Mouse (Mus musculus): Measurements from ENCODE around the gene Tspyl4. TPM values are rescaled to one million over a fixed set of nuclear protein-coding genes. Genes with fewer than 3 reads are reported as not detected.
"Not testable (repeated sequence)": the region's sequence is repeated elsewhere in the genome, so short reads cannot be mapped to it uniquely, and the experiment has no call there.

Gene Tspyl4
- 7.2 and 13.0 TPM in 2 replicates for polyA plus RNA-seq (2012; rRNA removed)

DNA sequence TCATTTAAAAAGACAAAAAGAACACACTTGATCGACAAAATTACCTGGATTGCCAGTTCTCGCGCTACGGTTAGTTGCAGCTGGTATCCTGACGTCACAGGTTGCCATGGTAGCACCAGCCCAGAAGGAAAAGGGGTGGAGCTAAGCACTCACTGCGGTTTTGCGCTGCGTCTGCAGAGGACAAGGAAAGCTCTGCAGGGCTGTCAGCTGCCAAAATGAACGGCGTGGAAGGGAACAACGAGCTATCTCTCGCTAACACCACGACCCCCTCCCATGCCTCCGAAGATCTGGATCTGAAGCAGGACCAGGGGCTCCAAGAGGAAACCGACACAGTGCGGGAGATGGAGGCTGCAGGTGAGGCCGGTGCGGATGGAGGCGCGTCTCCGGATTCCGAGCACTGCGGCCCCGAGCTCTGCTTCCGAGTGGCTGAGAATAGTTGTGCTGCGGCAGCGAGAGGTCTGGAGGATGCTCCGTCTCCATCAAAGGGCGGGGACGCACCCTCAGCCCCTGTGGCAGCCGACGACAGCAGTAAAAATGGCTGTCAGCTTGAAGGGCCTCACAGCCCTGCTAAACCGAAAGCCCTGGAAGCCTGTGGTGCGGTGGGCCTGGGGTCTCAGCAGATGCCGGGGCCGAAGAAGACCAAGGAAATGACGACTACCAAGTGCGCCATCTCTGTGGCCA is at the start of gene Tspyl4:
Tspyl4 (plus strand) TSS at position 144 of the 681 bp plus-strand sequence.
- H3K4me3 ChIP-seq (replicated peaks; ENCODE audit: extremely low read depth, low read depth, low read length) = peak within 1 kb of the TSS; percentile 68
- peak; percentile 82; the same call in 1 of the 2 replicates for TF ChIP-seq POLR2A (IDR thresholded peaks at IDR 0.05; ENCODE audit: borderline replicate concordance, extremely low read depth, low read depth, low read length)
- TF ChIP-seq CTCF (IDR thresholded peaks at IDR 0.05; ENCODE audit: insufficient read depth, low read length) = no peak
- peaks cover 3% of the 10 kb centered on the region; the same call in 1 of the 2 replicates for H3K4me1 ChIP-seq (ENCODE audit: control insufficient read depth, insufficient read depth, low read length)
- 2% methylated on average over 38 of the region's 38 CpGs for WGBS
- peak; percentile 89 for DNase-seq

DNA sequence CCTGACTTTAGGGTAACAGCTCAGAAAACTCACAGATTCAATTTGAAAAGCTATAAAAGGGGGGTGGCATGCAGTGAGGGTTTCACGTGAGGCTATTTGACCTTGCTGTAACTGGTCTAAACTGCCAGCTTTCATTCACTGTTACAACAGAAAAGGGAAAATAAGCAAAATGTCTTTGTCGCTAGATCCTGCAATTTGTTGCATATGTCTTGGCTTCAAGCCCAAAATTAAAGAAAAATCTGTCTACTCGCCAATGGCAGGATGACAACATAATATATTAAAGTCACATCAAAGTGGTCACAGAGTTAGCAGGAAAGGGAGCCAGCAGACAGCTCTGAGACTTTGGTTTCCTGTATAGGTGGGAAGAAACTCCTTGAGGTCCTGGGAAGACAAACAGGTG is 49.5 kb upstream of the Tspyl4 start:
- Histone ChIP-seq H3K4me3 (replicated peaks; ENCODE audit: extremely low read depth, low read depth, low read length) (no peak overlapping the region), H3K4me1 (ENCODE audit: control insufficient read depth, insufficient read depth, low read length) (peaks cover 6% of the 10 kb centered on the region)
- 31% methylated on average over 3 of the region's 3 CpGs for WGBS
- DNase-seq = no peak
- TF ChIP-seq CTCF (IDR thresholded peaks at IDR 0.05; ENCODE audit: insufficient read depth, low read length) (no peak), POLR2A (IDR thresholded peaks at IDR 0.05; ENCODE audit: borderline replicate concordance, extremely low read depth, low read depth, low read length) (no peak)

DNA sequence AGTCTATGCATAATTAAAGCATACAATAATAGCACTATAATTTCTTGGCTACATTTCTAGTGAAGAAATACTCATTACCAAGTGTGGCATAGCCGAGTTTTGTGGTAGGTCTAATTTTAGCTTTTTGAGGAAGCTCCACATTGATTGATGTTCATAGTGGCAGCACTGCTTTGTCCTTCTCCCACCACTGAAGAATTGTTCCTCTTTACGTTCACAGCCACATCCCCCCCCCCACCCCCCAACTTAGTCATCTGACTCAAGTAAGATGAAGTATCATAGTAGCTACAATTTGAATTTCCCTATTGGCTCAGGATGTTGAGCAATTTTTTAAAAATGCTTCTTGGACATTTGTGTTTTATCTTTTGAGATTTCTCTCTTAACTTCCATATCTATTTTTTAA is 47.6 kb upstream of the Tspyl4 start:
- DNase-seq = no peak
- 34% methylated on average over 2 of the region's 2 CpGs for WGBS
- TF ChIP-seq CTCF (IDR thresholded peaks at IDR 0.05; ENCODE audit: insufficient read depth, low read length) (no peak), POLR2A (IDR thresholded peaks at IDR 0.05; ENCODE audit: borderline replicate concordance, extremely low read depth, low read depth, low read length) (no peak)
- Histone ChIP-seq H3K4me3 (replicated peaks; ENCODE audit: extremely low read depth, low read depth, low read length) (no peak overlapping the region), H3K4me1 (ENCODE audit: control insufficient read depth, insufficient read depth, low read length) (peaks cover 6% of the 10 kb centered on the region)

DNA sequence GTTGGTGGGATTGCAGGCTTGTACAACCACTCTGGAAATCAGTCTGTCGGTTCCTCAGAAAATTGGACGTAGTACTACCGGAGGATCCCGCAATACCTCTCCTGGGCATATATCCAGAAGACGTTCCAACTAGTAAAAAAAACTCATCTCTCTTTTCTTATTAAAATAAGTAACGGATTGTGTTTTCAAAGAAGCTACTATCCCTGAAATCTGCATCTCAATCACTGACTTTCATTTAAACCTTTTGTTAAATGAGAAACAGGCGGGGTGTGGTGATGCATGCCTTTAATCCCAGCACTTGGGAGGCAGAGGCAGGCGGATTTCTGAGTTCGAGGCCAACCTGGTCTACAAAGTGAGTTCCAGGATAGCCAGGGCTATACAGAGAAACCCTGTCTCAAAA is 44.4 kb upstream of the Tspyl4 start:
- not testable (repeated sequence) for DNase-seq
- 90% methylated on average over 9 of the region's 9 CpGs for WGBS

DNA sequence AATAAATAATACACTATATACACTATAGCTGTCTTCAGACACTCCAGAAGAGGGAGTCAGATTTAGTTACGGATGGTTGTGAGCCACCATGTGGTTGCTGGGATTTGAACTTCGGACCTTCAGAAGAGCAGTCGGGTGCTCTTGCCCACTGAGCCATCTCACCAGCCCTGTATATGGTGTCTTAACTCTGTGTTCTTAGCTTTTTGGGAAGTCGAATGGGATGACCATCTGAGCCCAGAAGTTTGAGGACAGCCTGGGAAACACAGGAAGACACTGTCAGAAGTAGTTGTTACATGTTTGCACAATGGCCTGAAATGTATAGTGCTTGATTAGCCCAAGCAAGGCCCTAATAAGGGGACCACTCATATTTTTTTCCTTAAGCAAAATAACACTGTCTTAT is 32.1 kb upstream of the Tspyl4 start:
- WGBS = 91% methylated on average over 4 of the region's 4 CpGs
- no peaks in the 10 kb centered on the region for H3K4me1 ChIP-seq (ENCODE audit: control insufficient read depth, insufficient read depth, low read length)
- no peak overlapping the region for H3K4me3 ChIP-seq (replicated peaks; ENCODE audit: extremely low read depth, low read depth, low read length)
- no peak for DNase-seq
- TF ChIP-seq CTCF (IDR thresholded peaks at IDR 0.05; ENCODE audit: insufficient read depth, low read length) (no peak), POLR2A (IDR thresholded peaks at IDR 0.05; ENCODE audit: borderline replicate concordance, extremely low read depth, low read depth, low read length) (no peak)

More for the DNA sequence above, 44.4 kb upstream of the Tspyl4 start:
- not testable (repeated sequence) for H3K4me3 ChIP-seq (replicated peaks; ENCODE audit: extremely low read depth, low read depth, low read length); H3K4me1 ChIP-seq (ENCODE audit: control insufficient read depth, insufficient read depth, low read length)

DNA sequence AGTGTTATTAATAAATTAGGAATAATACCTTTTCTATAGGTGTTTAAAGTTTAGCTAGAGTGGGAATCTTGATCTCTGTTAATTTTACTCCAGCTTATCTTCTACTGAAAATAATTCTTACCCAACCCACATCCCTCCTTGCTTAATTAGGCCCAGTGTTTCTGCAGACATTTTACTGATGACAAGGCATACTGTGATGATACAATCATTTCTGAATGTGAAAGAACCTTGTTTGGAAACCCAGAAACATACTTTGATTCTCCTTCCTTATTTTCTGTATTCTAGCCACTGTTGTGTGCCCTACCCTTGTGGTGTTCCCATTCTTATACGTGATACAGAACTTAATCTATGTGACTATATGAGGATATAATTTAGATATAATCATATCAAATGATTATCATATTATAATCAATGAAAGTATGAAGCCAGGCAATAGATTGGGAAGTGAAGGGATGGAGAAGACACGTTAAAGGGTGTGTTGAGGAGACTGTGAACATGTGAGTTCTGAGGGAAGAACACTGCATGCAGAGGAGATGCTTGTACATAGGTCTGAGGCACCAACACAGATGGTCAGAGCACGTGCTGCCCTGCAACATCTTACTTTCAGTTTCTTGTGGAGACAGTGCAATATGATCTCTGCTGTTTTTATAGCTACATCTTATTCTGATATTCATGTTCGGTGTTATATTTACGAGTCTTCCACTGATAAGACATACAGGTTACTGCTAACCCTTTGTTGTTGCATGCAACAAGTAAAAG is 29.8 kb upstream of the Tspyl4 start:
- Histone ChIP-seq H3K4me3 (replicated peaks; ENCODE audit: extremely low read depth, low read depth, low read length) (no peak overlapping the region), H3K4me1 (ENCODE audit: control insufficient read depth, insufficient read depth, low read length) (no peaks in the 10 kb centered on the region; the same call in 1 of the 2 replicates)
- no peak for DNase-seq
- WGBS = 66% methylated on average over 5 of the region's 5 CpGs
- no peak for TF ChIP-seq POLR2A (IDR thresholded peaks at IDR 0.05; ENCODE audit: borderline replicate concordance, extremely low read depth, low read depth, low read length)
- TF ChIP-seq CTCF (IDR thresholded peaks at IDR 0.05; ENCODE audit: insufficient read depth, low read length) = no peak

DNA sequence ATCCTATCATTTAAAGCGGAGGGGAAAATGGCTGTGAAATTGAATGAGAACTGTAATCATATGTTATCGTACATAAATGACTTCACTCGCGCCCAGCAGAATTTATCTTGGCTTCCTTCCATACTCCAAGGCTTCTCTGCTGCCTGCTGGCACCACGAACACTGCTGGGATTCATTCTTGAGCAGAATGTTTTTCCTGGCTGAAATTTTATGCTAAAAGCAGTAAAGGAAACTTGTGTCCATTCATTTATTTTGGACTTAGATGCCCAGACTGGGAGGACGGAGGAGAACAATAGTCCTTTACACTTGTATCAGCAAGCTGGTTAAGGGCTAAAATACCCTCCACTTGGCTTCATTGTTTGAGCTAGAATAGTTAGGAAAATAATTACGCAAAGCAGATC is 25.6 kb upstream of the Tspyl4 start:
- WGBS = 18% methylated on average over 7 of the region's 7 CpGs
- no peak for DNase-seq
- Histone ChIP-seq H3K4me3 (replicated peaks; ENCODE audit: extremely low read depth, low read depth, low read length) (no peak overlapping the region), H3K4me1 (ENCODE audit: control insufficient read depth, insufficient read depth, low read length) (no peaks in the 10 kb centered on the region; the same call in 1 of the 2 replicates)
- TF ChIP-seq POLR2A (IDR thresholded peaks at IDR 0.05; ENCODE audit: borderline replicate concordance, extremely low read depth, low read depth, low read length) (no peak), CTCF (IDR thresholded peaks at IDR 0.05; ENCODE audit: insufficient read depth, low read length) (no peak)

DNA sequence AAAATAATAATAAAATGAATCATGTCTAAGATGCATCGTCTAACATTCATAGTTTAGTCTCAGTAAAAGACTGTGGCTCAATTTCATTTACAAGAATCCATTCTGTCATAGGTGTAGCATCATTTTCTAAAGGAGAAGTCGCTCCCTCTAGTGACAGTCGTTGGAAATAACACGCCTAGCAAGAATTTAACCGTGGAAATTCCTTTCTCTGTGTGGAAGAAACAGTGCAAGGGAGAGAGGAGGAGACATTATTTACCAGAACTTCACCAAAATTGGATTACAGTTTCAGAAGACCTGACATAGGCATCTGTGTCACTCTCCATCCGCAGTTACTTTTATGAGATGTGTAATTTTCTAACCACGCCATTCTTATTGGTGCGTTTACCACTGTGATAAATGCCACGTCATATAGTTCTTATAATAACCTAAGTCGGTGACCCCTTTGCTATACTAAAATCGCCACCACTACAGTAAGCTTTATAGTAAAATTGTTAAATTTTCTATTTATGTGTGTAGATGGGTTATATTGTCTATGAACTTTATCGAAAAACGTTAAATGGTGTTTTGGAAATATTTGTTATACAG is 16.6 kb upstream of the Tspyl4 start:
- TF ChIP-seq POLR2A (IDR thresholded peaks at IDR 0.05; ENCODE audit: borderline replicate concordance, extremely low read depth, low read depth, low read length) (no peak), CTCF (IDR thresholded peaks at IDR 0.05; ENCODE audit: insufficient read depth, low read length) (peak; percentile 22; the same call in 1 of the 2 replicates)
- peak overlapping the region; percentile 60 for H3K4me3 ChIP-seq (replicated peaks; ENCODE audit: extremely low read depth, low read depth, low read length)
- DNase-seq = no peak
- H3K4me1 ChIP-seq (ENCODE audit: control insufficient read depth, insufficient read depth, low read length) = peaks cover 8% of the 10 kb centered on the region
- WGBS = 18% methylated on average over 13 of the region's 13 CpGs

DNA sequence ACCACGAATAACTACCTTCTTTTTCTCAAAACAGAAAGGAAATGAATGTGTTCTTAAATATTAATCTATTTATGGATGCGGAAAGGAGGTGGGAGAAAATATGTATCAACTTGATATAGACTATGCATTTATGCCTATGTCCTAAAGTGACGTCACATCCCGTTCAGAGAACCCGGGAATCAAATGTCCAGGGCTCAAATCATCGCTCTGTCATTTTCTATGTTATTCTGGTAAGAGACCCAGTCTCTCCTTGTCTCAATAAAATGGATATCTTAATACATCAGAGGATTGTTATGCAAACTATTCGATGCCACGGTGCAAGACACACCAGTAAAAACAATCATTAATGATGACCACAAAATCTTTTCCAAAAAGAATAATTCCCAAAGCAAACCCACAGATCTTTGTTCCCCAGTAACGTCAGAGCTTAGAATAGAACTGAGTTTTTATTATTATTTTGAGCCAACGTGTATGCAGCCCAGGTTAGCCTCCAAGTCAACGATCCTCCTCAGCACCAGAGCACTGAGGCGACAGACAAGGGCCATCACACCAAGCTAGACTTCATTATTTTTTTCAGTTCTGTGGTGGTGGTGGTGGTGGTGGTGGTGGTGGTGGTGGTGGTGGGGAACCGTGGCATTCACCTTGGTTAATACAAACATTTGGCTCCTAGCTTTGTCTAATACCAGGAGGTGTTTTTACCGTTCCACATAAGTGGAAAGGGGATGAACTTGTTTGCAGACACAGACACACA is 15.9 kb upstream of the Tspyl4 start:
- Histone ChIP-seq H3K4me3 (replicated peaks; ENCODE audit: extremely low read depth, low read depth, low read length) (peak overlapping the region; percentile 82), H3K4me1 (ENCODE audit: control insufficient read depth, insufficient read depth, low read length) (peaks cover 8% of the 10 kb centered on the region)
- no peak for DNase-seq
- TF ChIP-seq CTCF (IDR thresholded peaks at IDR 0.05; ENCODE audit: insufficient read depth, low read length) (no peak), POLR2A (IDR thresholded peaks at IDR 0.05; ENCODE audit: borderline replicate concordance, extremely low read depth, low read depth, low read length) (no peak)
- WGBS = 8% methylated on average over 14 of the region's 14 CpGs

All from lung, adult 2 months (tissue).